Mouse (Mus musculus): ENCODE data around the gene Lhx2. TPM values are rescaled to one million over a fixed set of nuclear protein-coding genes. Genes with fewer than 3 reads are reported as not detected.
A peak's percentile ranks its signal among the peaks of the same experiment; 100 is the strongest.

The Lhx2 gene
- total RNA-seq, 2 experiments from 2014 or later, result 104 to 105 TPM

GRCm38 (mm10) chr2:38404007-38404596 is 65.0 kb downstream of the Lhx2 start:
- peak in 1 of 2 experiments; percentile 15 for DNase-seq (ENCODE audit: low spot score in 2 of 2)

GRCm38 (mm10) chr2:38405356-38405755 is 66.3 kb downstream of the Lhx2 start:
- DNase-seq (ENCODE audit: low spot score in 2 of 2), result no peak

GRCm38 (mm10) chr2:38409309-38409708 is 70.2 kb downstream of the Lhx2 start:
- no peak for DNase-seq (ENCODE audit: low spot score in 2 of 2)

GRCm38 (mm10) chr2:38410227-38410626 is 71.1 kb downstream of the Lhx2 start:
- no peak for DNase-seq (ENCODE audit: low spot score in 2 of 2)

- no peak for DNase-seq (ENCODE audit: low spot score in 2 of 2)
Measured at GRCm38 (mm10) chr2:38412599-38413177, 73.6 kb downstream of the Lhx2 start.

GRCm38 (mm10) chr2:38417970-38418369 is 78.9 kb downstream of the Lhx2 start:
- DNase-seq (ENCODE audit: low spot score in 2 of 2), result no peak

Other genes with a start within 250 kb of the Lhx2 start
- 10 to 100 TPM; 71.8 to 72.8 TPM for gene Dennd1a, start 51.9 kb upstream of the Lhx2 start, total RNA-seq (2021)
- gene Nek6, start 172.4 kb downstream of the Lhx2 start, total RNA-seq (2021), result 10 to 100 TPM; 43.8 to 49.7 TPM